Mouse (Mus musculus) gastrocnemius, postnatal 4 days (tissue): ENCODE measurements around the gene 1700012B09Rik. TPM values are rescaled to one million over a fixed set of nuclear protein-coding genes. Genes with fewer than 3 reads are reported as not detected.
A peak's percentile ranks its signal among the peaks of the same experiment; 100 is the strongest.

ENCODE experiments used
- DNase-seq, 2 experiments: peaks; one replicate each; pipeline ENCODE4 v3.0.0; 2021 to 2022; ENCODE audit warnings: low spot score in 2 of 2, mixed read lengths in 2 of 2
- long read RNA-seq, 2 experiments: library from polyadenylated mRNA; stranded (forward); transcript quantifications; one replicate each; pipeline ENCODE4 v2.0.0; 2021
- total RNA-seq, 2 experiments: library from RNA; stranded (reverse); gene quantifications; 2 replicates each; pipeline ENCODE4 v1.2.3; 2021

1700012B09Rik gene
- not detected for total RNA-seq
- long read RNA-seq, experiment 1 = 0 reads
- long read RNA-seq, experiment 2 = 0 reads

GRCm38 (mm10) chr9:14770803-14771471 is at the start of gene 1700012B09Rik:
Gene 1700012B09Rik, minus strand, starts transcription at chr9:14771030.
- no peak for DNase-seq

- no peak for DNase-seq
Measured at GRCm38 (mm10) chr9:14810111-14810510, 39.3 kb upstream of the 1700012B09Rik start.

GRCm38 (mm10) chr9:14806786-14807185 is 36.0 kb upstream of the 1700012B09Rik start:
- no peak for DNase-seq

- no peak for DNase-seq
Measured at GRCm38 (mm10) chr9:14805714-14806113, 34.9 kb upstream of the 1700012B09Rik start.

- no peak for DNase-seq
Measured at GRCm38 (mm10) chr9:14787356-14787755, 16.5 kb upstream of the 1700012B09Rik start.

- DNase-seq = peak; percentile 74 to 88
Measured at GRCm38 (mm10) chr9:14784039-14785002, 13.5 kb upstream of the 1700012B09Rik start, which contains the start of the genes Mre11a and Ankrd49. Gene Mre11a, plus strand, starts transcription at chr9:14784654. Gene Ankrd49, minus strand, starts transcription at chr9:14784856.

GRCm38 (mm10) chr9:14778341-14778740 is 7.5 kb upstream of the 1700012B09Rik start:
- no peak for DNase-seq

- no peak for DNase-seq
Measured at GRCm38 (mm10) chr9:14773813-14774212, 3.0 kb upstream of the 1700012B09Rik start.

GRCm38 (mm10) chr9:14772074-14772473 is 1.2 kb upstream of the 1700012B09Rik start:
- no peak for DNase-seq

- no peak for DNase-seq
Measured at GRCm38 (mm10) chr9:14769811-14770210, 1.0 kb downstream of the 1700012B09Rik start.

GRCm38 (mm10) chr9:14764765-14765164 is 6.1 kb downstream of the 1700012B09Rik start:
- DNase-seq = peak in 1 of 2 experiments; percentile 44

GRCm38 (mm10) chr9:14759261-14759660 is 11.6 kb downstream of the 1700012B09Rik start:
- no peak for DNase-seq

- DNase-seq = no peak
Measured at GRCm38 (mm10) chr9:14758590-14758989, 12.2 kb downstream of the 1700012B09Rik start.

GRCm38 (mm10) chr9:14754469-14754868 is 16.4 kb downstream of the 1700012B09Rik start:
- DNase-seq = no peak

- DNase-seq = no peak
Measured at GRCm38 (mm10) chr9:14753947-14754346, 16.9 kb downstream of the 1700012B09Rik start.

- peak; percentile 43 to 58 for DNase-seq
Measured at GRCm38 (mm10) chr9:14752001-14752522, 18.8 kb downstream of the 1700012B09Rik start, which contains the start of gene Fut4. Gene Fut4, minus strand, starts transcription at chr9:14752393.

GRCm38 (mm10) chr9:14751503-14752000 is 19.3 kb downstream of the 1700012B09Rik start:
- peak in 1 of 2 experiments; percentile 23 for DNase-seq

- no peak for DNase-seq
Measured at GRCm38 (mm10) chr9:14750901-14751502, 19.8 kb downstream of the 1700012B09Rik start.

GRCm38 (mm10) chr9:14740151-14740924 is 30.5 kb downstream of the 1700012B09Rik start, which contains the start of gene Piwil4:
Gene Piwil4, minus strand, starts transcription at chr9:14740733.
- DNase-seq = no peak
